Mouse (Mus musculus) thymus, postnatal 0 days (tissue): ENCODE data around the gene Cel. TPM values are rescaled to one million over a fixed set of nuclear protein-coding genes. Genes with fewer than 3 reads are reported as not detected.

Source experiments
- DNase-seq: peaks from one replicate; pipeline ENCODE4 v3.0.0-alpha.2; 2015; ENCODE audit warnings: low spot score
- polyA plus RNA-seq: library from polyadenylated mRNA; unstranded; fragments of >200 nt; fragmentation: Nextera tagmentation; extraction: Ambion mirVana; gene quantifications from 2 replicates; pipeline ENCODE4 v1.2.1, GENCODE M21; 2015

Cel gene
- polyA plus RNA-seq, 1 experiment from 2014 or later: 0.44 TPM

DNA sequence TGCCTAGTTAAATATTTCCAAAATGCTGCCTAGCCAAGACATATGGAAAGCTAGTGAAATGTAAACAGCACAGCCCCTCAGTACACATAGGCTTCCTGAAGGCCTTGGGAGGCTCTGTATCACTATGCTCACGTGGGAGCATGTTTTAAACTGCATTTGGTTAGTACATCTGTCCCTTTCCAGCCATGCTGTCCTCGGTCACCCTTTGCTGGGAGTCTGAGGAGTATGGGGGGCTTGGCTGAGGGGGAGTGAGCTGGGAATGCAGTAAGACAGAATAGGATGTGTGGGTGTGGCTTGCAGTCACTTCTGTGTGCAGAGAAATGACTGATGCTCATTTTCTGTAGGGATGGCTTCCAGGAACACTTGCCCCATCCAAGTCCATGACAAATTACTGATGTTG lies 22.5 kb upstream of the Cel start:
- no peak for DNase-seq

DNA sequence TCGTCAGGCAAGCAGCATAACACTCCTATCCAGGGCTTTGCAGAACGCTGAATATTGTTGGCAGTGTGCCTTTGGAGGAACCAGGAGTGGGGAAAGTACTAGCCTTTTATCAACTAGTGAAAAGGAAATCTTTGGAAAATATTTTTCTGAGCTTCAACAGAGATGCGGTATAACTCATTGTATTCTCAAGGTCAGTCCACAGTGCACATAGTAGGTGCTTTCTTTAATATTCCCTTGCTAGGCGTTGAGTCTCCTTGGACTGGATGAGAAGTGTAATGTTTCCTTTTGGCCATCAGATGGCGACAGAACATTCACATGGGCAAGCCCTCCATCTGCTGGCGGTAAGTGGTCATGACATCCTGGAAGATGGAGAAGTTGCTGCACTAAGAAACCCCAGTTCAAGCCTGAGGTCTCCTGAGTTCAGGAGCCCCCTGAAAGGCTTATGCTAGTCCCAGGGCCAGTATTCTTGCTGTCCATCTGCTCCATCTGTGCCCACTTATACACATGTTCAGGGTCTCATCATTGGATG lies 21.9 kb upstream of the Cel start:
- DNase-seq: peak; percentile 89

DNA sequence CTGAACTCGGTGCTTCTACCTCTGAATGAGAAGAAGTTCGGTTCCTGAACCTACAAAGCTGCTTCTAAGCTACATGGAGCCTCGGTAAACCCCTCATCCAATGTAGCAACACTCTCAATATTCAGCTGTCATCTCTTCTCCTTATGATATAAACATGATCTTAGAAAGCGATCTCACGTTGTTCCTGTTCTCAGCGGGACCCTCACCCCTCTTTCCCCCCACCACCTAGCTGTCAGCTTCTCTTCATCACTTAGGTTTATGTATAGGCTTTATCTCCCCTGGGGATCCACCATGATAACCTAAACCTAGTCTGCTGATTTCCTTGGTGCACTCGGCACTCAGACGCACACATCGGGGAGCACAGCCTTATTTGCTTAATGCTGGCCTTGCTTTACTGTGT lies 20.4 kb upstream of the Cel start, which contains the start of gene Gtf3c5:
TSS of gene Gtf3c5 (minus strand) at position 101 of the 400 bp plus-strand sequence.
- no peak for DNase-seq

DNA sequence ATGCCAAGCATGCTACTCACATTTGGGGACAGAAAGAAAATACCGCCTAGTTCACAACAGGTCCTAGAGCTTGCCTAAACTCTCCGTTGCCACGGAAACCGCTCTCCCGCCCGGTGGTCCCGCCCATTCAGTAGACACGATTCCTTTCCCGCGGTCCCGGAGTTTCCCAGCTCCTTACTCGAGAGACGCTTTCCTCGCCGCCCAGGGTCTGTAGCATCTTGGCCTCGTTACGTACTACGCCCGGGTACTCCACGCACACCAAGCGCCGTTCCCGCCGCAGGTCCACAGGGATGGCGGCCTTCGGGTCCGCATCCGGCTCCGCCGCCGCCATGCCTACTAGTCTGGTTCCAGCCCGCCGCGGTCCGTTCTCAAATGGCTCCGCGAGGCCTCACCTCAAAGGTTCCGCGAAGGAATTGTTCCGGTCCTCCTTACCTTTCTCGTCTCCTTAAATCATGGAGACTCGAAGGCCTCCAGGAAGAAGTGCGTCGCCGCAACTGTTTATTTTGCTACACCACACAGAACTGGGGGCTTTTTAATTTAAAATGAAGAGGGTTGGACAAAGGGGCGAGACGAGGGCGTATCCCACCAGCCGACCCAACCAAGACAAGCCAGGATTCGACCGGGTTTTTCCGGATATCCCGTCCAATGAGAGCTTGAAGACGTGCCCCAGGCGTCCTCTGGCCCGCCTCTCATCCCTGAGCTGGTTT lies 19.6 kb upstream of the Cel start:
- DNase-seq: peak; percentile 89

DNA sequence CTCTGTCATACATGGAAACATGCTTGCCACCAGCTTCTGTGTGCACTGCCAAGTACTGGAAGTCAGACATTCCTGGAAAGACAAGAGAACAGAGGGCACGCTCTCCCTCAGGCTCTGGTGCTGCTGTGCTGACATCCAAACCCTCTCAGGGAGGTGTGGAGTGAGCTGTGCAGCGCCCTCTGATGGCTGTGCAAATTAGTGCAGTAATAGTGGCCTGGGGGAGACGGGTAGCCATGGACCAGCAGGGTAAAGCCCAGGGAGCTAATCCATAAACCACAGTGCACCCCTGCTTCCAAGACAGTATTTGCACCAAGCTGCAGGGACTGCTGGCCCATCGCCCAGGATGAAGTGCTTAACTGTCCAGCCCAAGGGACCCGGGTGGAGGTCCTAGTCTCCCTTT lies 14.8 kb upstream of the Cel start:
- peak; percentile 18 for DNase-seq

DNA sequence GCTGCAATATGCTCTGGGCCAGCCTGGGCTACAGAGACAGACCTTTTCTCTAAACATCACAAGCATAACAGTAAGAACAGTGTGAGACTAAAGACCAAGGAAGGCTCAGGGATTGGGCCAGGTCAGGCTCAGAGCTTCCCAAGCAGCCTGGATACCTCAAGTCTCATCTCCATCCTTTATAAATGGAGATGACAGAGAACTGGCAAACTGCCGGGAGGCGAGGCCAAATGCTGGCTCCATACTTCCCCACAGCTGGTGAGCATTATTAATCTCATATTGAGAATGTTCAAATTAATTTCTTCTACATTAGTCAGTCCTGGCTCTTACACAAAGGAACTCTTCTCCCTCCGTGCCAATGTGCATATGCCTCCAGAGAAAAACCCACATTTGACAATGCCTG lies 13.6 kb upstream of the Cel start:
- DNase-seq: no peak

DNA sequence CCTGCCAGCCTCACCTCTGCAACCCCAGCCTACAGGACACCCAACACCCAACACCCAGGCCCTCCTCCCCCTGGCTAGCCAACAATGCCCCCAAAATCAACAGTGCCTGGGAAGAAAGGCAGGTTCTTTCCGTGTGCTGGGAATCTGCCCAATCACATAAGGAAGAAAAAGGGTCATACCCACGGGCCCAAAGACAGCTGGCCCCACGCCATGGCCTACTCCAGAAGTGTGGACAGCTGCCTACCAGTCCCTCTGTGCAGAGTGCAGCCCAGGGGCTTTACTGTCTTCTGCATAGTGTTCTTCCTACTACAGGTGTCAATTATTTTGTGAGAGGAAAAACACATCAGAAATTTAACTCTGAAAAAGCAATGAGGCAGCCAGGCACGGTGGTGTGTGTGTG lies 12.1 kb upstream of the Cel start:
- DNase-seq: no peak

DNA sequence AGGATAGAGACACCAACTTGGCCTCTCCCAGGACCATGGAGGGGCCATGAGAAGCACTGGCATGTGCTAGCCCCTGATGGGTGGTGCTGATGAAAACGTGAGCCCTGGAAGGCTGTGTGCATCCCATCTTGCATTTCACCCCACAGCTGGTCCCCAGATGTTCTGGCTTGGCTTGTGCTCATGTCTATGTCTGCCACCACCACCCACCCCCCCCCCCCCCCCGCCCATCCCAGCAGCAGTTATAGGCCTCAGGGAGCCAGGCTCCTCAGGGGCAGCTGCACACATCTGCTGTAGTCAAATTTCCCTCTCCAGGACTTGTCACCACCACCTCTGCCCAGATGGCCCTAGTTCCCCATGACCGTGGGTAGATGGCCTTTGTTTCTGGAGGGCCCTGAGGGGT lies 6.7 kb upstream of the Cel start:
- DNase-seq: no peak

DNA sequence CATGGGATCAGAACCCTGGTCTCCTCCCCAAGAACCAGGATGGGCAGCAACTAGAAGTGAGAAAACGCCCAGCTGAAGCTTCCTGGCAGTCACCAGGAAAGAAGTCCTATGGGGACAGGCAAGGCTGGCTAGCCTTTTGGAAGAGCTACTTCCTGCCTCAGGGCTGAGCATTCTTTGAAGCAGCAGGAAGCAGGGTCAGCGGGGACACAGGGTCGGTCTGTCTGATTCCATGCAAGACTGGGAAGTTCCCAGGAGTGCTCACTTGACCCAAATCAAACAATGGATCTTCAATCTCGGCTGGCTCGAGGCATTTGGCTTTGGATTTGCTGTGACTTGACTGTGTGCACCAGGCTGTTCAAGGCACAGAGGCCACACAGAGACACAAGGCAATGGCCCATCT lies 3.3 kb upstream of the Cel start:
- DNase-seq: no peak

DNA sequence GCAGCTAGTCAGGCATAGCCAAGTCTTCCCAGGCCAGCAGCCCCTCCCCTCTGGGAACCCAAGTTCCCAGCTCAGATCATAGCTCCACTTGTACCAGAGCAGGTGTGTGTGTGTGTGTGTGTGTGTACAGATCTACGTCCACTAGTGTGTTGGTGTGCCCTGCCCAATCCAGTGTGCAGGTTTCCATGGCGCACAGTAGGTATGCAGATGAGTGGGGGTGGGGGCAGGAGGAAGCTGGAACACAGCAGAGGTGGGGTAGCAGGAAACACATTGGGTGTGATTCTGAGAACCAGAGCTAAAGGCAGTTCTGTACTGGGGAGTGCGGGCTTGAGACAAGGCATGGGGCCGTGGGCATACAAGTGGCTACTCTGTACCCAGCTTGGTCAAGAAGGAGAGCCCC lies 1.2 kb upstream of the Cel start:
- no peak for DNase-seq

DNA sequence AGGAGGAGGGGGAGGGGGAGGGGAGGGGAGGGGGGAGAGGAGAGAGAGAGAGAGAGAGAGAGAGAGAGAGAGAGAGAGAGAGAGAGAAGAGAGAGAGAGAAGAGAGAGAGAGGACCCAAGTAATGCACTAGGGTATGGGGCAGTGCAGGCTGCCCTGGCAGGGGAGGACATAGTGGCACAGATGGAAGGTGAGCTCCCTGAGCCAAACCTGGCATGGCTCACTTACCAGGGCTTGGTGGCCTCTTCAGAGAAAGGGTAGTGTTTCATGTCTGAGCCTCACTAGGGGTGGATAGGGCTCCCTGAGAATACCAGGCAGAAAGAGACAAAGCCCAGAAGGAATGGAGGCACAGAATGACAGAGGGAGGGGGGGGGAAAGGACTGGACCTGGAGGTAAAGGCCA lies 627 bp upstream of the Cel start:
- DNase-seq: no peak

DNA sequence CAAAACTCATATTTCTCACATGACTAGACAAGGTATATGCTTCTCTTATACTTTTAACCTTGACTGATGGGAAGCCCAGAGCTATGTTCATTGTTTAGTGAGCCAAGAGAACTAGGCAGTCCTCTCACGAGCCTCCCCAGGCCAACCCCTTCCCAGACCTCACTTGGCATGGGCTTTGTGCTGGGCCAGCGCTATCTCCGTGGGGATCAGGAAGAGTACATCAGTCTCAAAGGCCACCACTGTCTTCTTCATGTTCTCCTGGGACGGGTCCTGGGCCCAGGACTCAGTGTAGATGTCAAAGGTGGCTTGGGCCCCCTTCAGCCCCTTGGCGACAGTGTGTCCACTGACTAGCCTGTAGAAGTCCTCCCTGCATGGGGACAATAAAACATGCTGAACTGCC lies 5.8 kb downstream of the Cel start:
- no peak for DNase-seq

DNA sequence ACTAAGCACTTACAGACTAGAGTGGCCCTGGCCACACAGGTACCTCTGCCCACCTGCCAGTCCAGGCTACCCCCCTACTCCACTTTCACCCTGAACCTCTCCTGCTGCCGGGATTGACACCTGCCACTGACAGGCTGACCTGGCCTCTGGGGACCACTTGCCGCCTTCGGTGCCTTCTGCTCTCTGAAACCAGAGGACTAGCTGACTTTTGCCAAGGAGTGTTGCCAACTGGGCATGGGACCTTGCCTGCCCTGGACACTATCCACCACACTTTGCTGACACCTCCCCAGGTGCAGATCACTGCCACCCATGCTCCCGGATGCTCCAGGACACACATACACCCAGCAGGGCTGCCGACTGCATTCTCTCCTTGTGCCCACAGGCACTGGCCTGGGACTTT lies 10.9 kb downstream of the Cel start:
- DNase-seq: no peak

DNA sequence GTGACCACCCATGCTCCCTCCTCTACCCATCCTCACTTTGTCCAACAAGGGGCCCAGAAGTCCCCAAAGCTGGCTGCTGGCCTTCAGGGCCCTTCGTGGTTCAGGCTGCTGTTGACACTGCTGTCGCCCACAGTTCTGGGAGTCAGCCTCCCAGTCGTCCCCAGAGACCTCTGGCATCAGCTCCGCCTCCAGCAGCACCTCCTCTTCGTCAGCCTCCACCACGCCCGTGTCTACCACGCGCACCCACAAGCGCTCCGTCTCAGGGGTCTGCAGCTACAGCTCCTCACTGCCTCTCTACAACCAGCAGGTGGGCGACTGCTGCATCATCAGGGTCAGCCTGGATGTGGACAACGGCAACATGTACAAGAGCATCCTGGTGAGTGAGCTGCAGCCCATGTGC lies 14.0 kb downstream of the Cel start:
- DNase-seq: no peak

DNA sequence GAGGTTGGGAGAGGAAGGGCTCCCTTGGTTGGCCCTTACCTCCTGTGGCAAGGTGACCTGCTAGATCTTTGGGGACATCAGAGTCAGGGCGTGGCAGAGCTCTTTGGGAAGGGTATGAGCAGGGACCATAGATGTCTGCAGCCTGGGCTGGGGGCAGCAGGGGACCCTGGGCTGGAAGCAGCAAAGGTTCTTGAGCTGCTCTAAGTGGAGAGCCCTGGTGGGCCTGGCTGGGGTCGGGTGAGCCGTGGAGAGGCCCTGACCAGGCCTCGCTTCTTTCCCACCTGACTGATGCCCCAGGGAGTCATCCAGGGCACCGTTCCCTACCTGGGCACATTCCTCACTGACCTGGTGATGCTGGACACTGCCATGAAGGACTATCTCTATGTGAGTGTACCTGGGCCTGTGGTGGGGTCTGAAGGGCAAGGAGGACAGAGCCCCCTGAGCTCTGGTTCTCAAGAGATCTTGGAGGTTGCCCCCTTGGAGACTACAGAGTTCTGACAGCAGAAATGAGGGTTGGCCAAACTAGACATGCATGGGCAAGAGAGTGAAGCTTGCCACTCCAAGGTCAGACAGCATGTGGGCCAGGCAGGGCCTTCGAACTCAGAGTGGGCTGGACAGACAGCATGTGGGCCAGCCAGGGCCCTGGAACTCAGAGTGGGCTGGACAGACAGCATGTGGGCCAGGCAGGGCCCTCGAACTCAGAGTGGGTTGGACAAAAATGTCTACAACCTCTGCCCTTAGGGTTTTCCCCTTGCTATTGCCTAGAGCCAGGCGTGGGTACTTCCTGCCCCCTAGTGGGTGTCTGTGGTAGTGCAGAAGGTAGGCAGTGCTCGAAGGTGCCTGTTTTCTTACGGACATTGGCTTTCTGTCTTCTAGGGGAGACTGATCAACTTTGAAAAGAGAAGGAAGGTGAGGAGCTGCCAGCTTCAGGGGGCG lies 15.7 kb downstream of the Cel start:
- DNase-seq: peak; percentile 77

DNA sequence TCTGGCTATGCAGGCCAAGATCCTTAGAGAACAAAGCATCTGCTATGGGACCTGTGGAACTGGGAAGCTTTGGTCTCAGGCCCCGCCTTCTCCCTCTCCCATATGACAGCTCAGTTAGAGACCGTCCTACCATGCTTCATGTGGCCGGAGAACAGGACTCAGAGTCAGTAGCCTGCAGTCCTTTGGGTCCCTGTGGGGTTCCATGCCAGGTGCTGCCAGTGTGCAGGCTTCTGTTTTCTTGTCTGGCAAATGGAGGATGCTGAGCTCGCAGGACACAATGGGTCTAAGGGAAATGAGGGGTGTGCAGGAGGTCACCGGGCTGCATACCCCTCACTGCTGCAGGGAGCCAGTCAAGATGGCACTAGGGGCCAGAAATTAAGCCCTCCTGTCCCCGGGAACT lies 16.6 kb downstream of the Cel start:
- DNase-seq: no peak

DNA sequence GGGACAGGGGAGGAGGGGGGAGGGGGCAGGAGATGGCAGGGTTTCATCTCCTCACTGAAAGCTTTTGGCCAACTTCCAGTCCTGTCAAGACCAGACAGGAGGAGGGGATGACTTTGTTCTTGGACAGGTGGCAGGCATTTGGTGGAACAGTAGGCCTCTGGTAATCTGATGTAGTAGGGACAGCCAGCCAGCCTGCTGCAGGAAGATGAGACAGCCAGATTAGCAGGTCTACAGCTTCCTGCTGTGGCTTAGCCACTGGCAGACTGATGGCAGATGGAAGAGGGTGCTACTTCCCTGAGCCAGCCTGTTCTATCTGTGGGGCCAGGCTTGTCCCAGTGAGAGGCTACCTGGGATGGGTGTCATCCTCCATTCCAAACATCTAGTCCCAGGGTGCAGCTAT lies 17.2 kb downstream of the Cel start:
- peak; percentile 31 for DNase-seq

DNA sequence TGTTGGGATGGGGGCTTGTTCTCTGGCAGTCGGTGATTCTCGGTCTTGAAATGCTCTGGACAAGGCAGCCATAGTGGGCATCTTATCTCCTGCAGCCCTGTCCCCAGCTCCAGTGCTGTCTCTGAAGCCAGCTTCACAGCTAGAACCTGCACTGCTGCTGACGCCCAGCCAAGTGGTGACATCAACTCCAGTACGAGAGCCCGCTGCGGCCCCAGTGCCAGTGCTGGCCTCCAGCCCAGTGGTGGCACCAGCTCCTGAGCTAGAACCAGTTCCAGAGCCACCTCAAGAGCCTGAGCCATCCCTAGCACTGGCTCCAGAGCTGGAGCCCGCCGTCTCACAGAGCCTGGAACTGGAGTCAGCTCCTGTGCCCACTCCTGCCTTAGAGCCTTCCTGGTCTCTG lies 19.3 kb downstream of the Cel start:
- DNase-seq: no peak

DNA sequence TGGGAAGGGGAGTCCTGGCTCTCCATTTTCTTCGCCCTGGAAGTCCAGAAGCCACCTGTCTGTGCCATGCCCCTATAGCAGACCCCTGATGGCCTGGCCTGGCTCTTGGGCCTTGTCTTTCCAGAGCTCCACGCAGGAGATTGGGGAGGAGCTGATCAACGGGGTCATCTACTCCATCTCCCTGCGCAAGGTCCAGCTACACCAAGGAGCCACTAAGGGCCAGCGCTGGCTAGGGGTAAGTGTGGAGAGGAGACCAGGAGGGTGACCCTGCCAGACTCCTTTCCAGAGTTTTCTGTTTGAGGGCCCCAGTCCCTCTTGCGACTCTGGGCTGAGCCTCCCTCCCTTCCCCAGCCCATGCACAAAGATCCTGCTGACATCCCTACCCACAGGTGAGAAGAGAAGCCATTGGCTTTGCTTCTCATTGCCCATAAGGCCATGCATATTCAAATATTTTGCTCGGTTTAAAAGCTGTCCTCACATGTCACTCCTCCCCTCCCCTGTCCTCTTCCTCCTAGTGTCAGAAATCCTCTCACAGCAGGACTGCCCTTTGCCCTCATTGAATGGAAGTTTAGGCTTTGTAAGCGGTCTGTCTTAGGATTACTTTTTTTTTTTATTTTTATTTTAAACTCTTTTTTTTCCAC lies 22.5 kb downstream of the Cel start:
- no peak for DNase-seq

DNA sequence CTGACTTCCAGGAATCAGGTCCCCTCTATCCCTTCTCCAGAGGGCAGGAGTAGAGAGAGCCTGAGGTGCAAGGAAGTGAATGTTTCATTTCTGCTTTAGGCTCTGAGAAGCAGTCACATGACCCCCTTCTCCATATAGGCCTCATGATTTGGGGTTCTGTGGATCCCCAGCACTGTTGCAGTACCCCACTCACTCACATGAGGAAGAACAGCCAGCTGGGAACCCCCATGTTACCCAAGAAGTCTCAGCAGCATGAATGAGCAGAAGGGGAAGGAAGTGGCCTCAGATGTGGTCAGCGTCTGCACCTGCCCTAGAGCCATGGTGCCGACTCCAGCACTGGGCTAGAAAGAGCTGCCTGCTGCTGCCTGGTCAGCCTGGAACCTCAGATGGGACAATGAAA lies 23.3 kb downstream of the Cel start:
- peak; percentile 68 for DNase-seq

DNA sequence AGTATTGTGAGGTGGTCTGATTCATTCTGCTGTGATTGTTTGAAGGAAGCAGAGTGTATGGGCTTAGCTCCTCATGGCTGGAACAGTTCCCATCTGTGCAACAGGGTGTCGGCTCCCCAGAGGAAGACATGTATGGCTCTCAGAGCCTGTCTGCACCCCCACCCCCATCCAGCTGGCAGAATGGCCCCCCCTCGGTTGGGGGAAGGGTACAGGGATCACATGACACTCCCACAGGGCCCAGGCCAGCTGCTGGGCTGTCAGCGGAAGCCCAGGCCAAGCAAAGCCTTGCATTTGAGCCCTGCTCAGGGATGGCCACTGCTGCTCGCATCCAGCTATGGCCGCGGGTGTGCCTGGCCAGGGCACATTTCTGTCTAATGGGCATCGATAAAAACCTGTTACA lies 24.0 kb downstream of the Cel start:
- DNase-seq: no peak

DNA sequence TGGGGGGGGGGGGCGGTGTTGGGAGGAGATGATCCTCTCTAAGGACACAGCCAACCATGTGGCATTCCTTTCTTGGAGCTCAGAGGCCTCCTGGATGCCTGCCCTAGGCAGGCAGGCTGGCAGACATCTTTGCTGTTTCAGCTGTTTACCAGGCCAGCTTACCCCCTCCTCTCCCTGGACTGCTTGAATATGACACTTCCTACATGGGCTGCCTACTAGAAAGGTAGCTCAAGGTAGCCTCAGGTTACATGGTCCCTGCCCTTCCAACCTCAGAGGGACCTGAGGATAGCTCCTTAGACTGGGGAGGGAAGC lies 24.4 kb downstream of the Cel start:
- no peak for DNase-seq
